Mouse (Mus musculus) lung, postnatal 25 days (tissue): ENCODE data around the gene Dctn2.
"Not testable (repeated sequence)": the region's sequence is repeated elsewhere in the genome, so short reads cannot be mapped to it uniquely, and the experiment has no call there.

ENCODE experiments used
- DNase-seq: peaks from one replicate; pipeline ENCODE4 v3.0.0; 2022; ENCODE audit warnings: low spot score

Gene Dctn2

GRCm38 (mm10) chr10:127288800-127289572, 22.8 kb downstream of the Dctn2 start, which contains the start of gene Mbd6:
TSS of gene Mbd6 (minus strand) at chr10:127289018.
- peak; percentile 93 for DNase-seq

GRCm38 (mm10) chr10:127289573-127290191, 23.5 kb downstream of the Dctn2 start:
- peak; percentile 69 for DNase-seq

GRCm38 (mm10) chr10:127290307-127290929, 24.2 kb downstream of the Dctn2 start:
- peak; percentile 100 for DNase-seq

- DNase-seq, result peak; percentile 53
Observed at GRCm38 (mm10) chr10:127290930-127291880, 25.0 kb downstream of the Dctn2 start.

GRCm38 (mm10) chr10:127291881-127292638, 25.9 kb downstream of the Dctn2 start:
- no peak for DNase-seq

GRCm38 (mm10) chr10:127292987-127293538, 26.9 kb downstream of the Dctn2 start:
- DNase-seq, result peak; percentile 50

- no peak for DNase-seq
Observed at GRCm38 (mm10) chr10:127293590-127294113, 27.5 kb downstream of the Dctn2 start.

- DNase-seq, result no peak
Observed at GRCm38 (mm10) chr10:127294895-127295510, 28.8 kb downstream of the Dctn2 start.

GRCm38 (mm10) chr10:127295986-127296794, 30.0 kb downstream of the Dctn2 start:
- no peak for DNase-seq

- no peak for DNase-seq
Observed at GRCm38 (mm10) chr10:127297015-127297871, 31.1 kb downstream of the Dctn2 start.

- DNase-seq, result no peak
Observed at GRCm38 (mm10) chr10:127300361-127300760, 34.2 kb downstream of the Dctn2 start.

- DNase-seq, result no peak
Observed at GRCm38 (mm10) chr10:127303136-127303535, 37.0 kb downstream of the Dctn2 start.

GRCm38 (mm10) chr10:127309167-127309566, 43.0 kb downstream of the Dctn2 start:
- DNase-seq, result not testable (repeated sequence)

- no peak for DNase-seq
Observed at GRCm38 (mm10) chr10:127310523-127311475, 44.6 kb downstream of the Dctn2 start.

- peak; percentile 98 for DNase-seq
Observed at GRCm38 (mm10) chr10:127311476-127312355, 45.5 kb downstream of the Dctn2 start, which contains the start of gene Mars. TSS of gene Mars (minus strand) at chr10:127311786.

GRCm38 (mm10) chr10:127312356-127312676, 46.1 kb downstream of the Dctn2 start:
- DNase-seq, result peak; percentile 89
